Mouse (Mus musculus): ENCODE measurements around the gene Tiprl.

- TF ChIP-seq CTCF (IDR thresholded peaks at IDR 0.05; ENCODE audit: low read depth, low read length) (no peak), POLR2A (IDR thresholded peaks at IDR 0.05; ENCODE audit: borderline replicate concordance, low read depth, low read length) (no peak)
These were observed 33.2 kb downstream of the Tiprl start for GRCm38 (mm10) chr1:165203488-165204035.
